Mouse (Mus musculus): ENCODE measurements around the gene Acss3. TPM values are rescaled to one million over a fixed set of nuclear protein-coding genes. Genes with fewer than 3 reads are reported as not detected.

Gene Acss3
- polyA plus RNA-seq, 1 experiment from 2014 or later = 7.0 TPM

DNA sequence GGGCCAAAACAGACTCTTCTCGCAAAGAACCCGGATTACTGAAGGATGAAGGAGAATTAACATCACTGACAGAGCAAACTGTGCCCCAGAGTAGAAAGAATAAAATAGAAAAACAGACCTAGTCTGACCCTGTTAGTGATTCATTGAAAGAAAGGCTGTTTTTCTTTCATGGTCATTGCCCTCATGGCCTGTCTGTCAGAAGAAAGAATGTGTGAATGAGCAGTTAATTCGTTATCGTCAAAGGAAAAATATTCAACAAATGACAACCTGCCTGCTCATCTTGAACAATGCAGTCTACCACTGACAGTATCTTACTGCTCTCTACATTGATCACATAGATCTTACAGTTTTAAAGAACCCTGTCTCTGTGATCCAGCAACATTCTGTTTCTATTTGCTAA is 134.0 kb downstream of the Acss3 start:
- no peak for ATAC-seq (replicated peaks; ENCODE audit: insufficient number of reproducible peaks, low FRiP score, low TSS enrichment, low read depth)
- H3K36me3 ChIP-seq (replicated peaks; ENCODE audit: control insufficient read depth, insufficient read depth, low read depth, low read length) = no peaks in the 10 kb centered on the region
- no peak for DNase-seq (ENCODE audit: low spot score)

DNA sequence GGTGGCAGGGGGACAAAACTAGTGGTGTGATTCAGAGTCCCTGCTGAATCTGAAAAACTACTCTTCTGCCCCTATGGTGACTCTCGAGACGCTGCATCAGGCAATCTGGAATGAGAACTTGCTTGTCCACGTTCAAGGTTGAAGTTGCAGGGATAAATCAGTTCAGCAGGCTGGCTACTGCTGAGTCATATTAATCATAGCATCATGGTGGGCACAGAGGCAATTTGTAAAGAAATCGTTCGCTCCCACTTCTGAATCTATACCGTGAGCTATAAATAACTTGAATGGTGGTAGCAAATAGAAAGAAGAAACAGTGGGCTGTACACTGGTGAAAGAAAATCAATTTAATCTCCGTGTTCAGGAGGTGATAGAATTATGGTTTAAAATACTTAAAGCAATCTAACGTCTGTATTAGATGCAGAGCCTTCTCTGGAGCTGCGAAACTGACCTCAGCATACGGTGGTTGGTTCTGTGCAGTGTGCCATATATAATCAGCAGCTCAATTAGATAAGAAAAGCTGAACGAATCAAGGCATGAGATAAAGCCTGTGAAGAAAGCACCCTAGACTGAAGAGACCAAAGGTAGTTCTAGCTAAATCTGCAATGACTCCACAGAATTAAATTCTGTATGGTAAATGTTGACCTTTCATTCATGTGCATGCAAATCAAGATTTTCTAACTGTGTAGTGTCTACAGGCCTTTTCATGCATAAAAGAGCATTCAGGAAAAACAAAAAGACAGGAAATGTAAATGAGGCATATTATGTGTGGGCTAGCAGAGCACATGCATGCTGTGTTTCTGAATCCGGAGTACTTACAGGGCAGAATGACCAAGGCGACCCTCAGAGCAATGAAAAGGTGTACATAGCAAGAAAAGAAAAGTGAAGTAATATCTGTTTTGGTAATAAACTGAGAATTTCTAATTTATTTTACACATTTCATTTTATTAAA is 148.0 kb downstream of the Acss3 start:
- Histone ChIP-seq H3K4me3 (ENCODE audit: low read depth, low read length) (no peak overlapping the region), H3K27me3 (ENCODE audit: control insufficient read depth, insufficient read depth, low read length) (no peaks in the 10 kb centered on the region), H3K4me2 (ENCODE audit: low read depth, low read length) (no peak overlapping the region), H3K4me1 (ENCODE audit: control insufficient read depth, insufficient read depth, low read length) (no peaks in the 10 kb centered on the region), H3K9ac (replicated peaks; ENCODE audit: low read length) (no peak overlapping the region), H3K27ac (replicated peaks; ENCODE audit: low read depth, low read length) (no peak overlapping the region), H3K36me3 (replicated peaks; ENCODE audit: control insufficient read depth, insufficient read depth, low read depth, low read length) (no peaks in the 10 kb centered on the region), H3K9me3 (replicated peaks; ENCODE audit: control insufficient read depth, low read length) (no peaks in the 10 kb centered on the region)
- WGBS = 81% methylated on average over 13 of the region's 13 CpGs
- DNase-seq (ENCODE audit: low spot score) (no peak), ATAC-seq (replicated peaks; ENCODE audit: insufficient number of reproducible peaks, low FRiP score, low TSS enrichment, low read depth) (no peak)

More for the DNA sequence above, 134.0 kb downstream of the Acss3 start:
- Histone ChIP-seq H3K27ac (replicated peaks; ENCODE audit: low read depth, low read length) (no peak overlapping the region), H3K9me3 (replicated peaks; ENCODE audit: control insufficient read depth, low read length) (no peaks in the 10 kb centered on the region), H3K4me1 (ENCODE audit: control insufficient read depth, insufficient read depth, low read length) (no peaks in the 10 kb centered on the region), H3K9ac (replicated peaks; ENCODE audit: low read length) (no peak overlapping the region), H3K4me2 (ENCODE audit: low read depth, low read length) (no peak overlapping the region), H3K4me3 (ENCODE audit: low read depth, low read length) (no peak overlapping the region), H3K27me3 (ENCODE audit: control insufficient read depth, insufficient read depth, low read length) (no peaks in the 10 kb centered on the region)
- 63% methylated on average over 4 of the region's 4 CpGs for WGBS

- Histone ChIP-seq H3K27ac (replicated peaks; ENCODE audit: low read depth, low read length) (no peak overlapping the region), H3K4me2 (ENCODE audit: low read depth, low read length) (no peak overlapping the region), H3K36me3 (replicated peaks; ENCODE audit: control insufficient read depth, insufficient read depth, low read depth, low read length) (no peaks in the 10 kb centered on the region), H3K4me3 (ENCODE audit: low read depth, low read length) (no peak overlapping the region), H3K9ac (replicated peaks; ENCODE audit: low read length) (no peak overlapping the region), H3K9me3 (replicated peaks; ENCODE audit: control insufficient read depth, low read length) (no peaks in the 10 kb centered on the region), H3K4me1 (ENCODE audit: control insufficient read depth, insufficient read depth, low read length) (no peaks in the 10 kb centered on the region), H3K27me3 (ENCODE audit: control insufficient read depth, insufficient read depth, low read length) (no peaks in the 10 kb centered on the region)
- no peak for DNase-seq (ENCODE audit: low spot score)
- 86% methylated on average over 3 of the region's 3 CpGs for WGBS
- no peak for ATAC-seq (replicated peaks; ENCODE audit: insufficient number of reproducible peaks, low FRiP score, low TSS enrichment, low read depth)
Measured at GRCm38 (mm10) chr10:106959026-106959425, 164.4 kb downstream of the Acss3 start.

- Histone ChIP-seq H3K9me3 (replicated peaks; ENCODE audit: control insufficient read depth, low read length) (no peaks in the 10 kb centered on the region), H3K9ac (replicated peaks; ENCODE audit: low read length) (no peak overlapping the region), H3K4me3 (ENCODE audit: low read depth, low read length) (no peak overlapping the region), H3K27ac (replicated peaks; ENCODE audit: low read depth, low read length) (no peak overlapping the region), H3K36me3 (replicated peaks; ENCODE audit: control insufficient read depth, insufficient read depth, low read depth, low read length) (no peaks in the 10 kb centered on the region), H3K4me1 (ENCODE audit: control insufficient read depth, insufficient read depth, low read length) (no peaks in the 10 kb centered on the region), H3K4me2 (ENCODE audit: low read depth, low read length) (no peak overlapping the region), H3K27me3 (ENCODE audit: control insufficient read depth, insufficient read depth, low read length) (no peaks in the 10 kb centered on the region)
- ATAC-seq (replicated peaks; ENCODE audit: insufficient number of reproducible peaks, low FRiP score, low TSS enrichment, low read depth) (no peak), DNase-seq (ENCODE audit: low spot score) (no peak)
- 75% methylated on average over 5 of the region's 5 CpGs for WGBS
Measured at GRCm38 (mm10) chr10:106941380-106941779, 182.1 kb downstream of the Acss3 start.

DNA sequence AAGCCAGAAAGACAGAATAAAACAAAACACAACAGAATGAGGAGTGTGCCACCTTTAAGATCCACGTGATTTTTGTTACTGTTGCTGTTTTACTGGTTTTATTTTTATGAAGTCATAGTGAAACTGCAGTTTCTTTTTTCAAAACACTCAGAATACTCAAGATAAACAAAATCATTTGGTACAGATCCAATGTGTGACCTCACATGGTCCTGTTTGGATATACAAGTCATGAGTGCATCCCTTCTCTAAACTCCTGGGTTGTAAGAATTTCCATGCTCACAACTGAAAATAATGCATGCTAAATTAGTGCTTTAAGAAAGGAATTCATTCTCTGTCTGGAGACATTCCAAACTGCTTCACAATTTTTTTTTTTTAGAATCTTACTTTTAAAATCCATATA is 184.0 kb downstream of the Acss3 start:
- Histone ChIP-seq H3K4me2 (ENCODE audit: low read depth, low read length) (no peak overlapping the region), H3K36me3 (replicated peaks; ENCODE audit: control insufficient read depth, insufficient read depth, low read depth, low read length) (no peaks in the 10 kb centered on the region), H3K9ac (replicated peaks; ENCODE audit: low read length) (no peak overlapping the region), H3K9me3 (replicated peaks; ENCODE audit: control insufficient read depth, low read length) (no peaks in the 10 kb centered on the region), H3K4me1 (ENCODE audit: control insufficient read depth, insufficient read depth, low read length) (no peaks in the 10 kb centered on the region), H3K27ac (replicated peaks; ENCODE audit: low read depth, low read length) (no peak overlapping the region), H3K27me3 (ENCODE audit: control insufficient read depth, insufficient read depth, low read length) (no peaks in the 10 kb centered on the region), H3K4me3 (ENCODE audit: low read depth, low read length) (no peak overlapping the region)
- DNase-seq (ENCODE audit: low spot score) (no peak), ATAC-seq (replicated peaks; ENCODE audit: insufficient number of reproducible peaks, low FRiP score, low TSS enrichment, low read depth) (no peak)
- 74% methylated on average over 1 of the region's 1 CpGs for WGBS

GRCm38 (mm10) chr10:106938851-106939250 is 184.6 kb downstream of the Acss3 start:
- no peaks in the 10 kb centered on the region for H3K27me3 ChIP-seq (ENCODE audit: control insufficient read depth, insufficient read depth, low read length)
- ATAC-seq (replicated peaks; ENCODE audit: insufficient number of reproducible peaks, low FRiP score, low TSS enrichment, low read depth) (no peak), DNase-seq (ENCODE audit: low spot score) (no peak)
- H3K9ac ChIP-seq (replicated peaks; ENCODE audit: low read length) = no peak overlapping the region
- H3K4me3 ChIP-seq (ENCODE audit: low read depth, low read length) = no peak overlapping the region
- H3K9me3 ChIP-seq (replicated peaks; ENCODE audit: control insufficient read depth, low read length) = no peaks in the 10 kb centered on the region
- no peak overlapping the region for H3K4me2 ChIP-seq (ENCODE audit: low read depth, low read length)
- 86% methylated on average over 3 of the region's 3 CpGs for WGBS
- no peaks in the 10 kb centered on the region for H3K4me1 ChIP-seq (ENCODE audit: control insufficient read depth, insufficient read depth, low read length)
- no peaks in the 10 kb centered on the region for H3K36me3 ChIP-seq (replicated peaks; ENCODE audit: control insufficient read depth, insufficient read depth, low read depth, low read length)
- no peak overlapping the region for H3K27ac ChIP-seq (replicated peaks; ENCODE audit: low read depth, low read length)

DNA sequence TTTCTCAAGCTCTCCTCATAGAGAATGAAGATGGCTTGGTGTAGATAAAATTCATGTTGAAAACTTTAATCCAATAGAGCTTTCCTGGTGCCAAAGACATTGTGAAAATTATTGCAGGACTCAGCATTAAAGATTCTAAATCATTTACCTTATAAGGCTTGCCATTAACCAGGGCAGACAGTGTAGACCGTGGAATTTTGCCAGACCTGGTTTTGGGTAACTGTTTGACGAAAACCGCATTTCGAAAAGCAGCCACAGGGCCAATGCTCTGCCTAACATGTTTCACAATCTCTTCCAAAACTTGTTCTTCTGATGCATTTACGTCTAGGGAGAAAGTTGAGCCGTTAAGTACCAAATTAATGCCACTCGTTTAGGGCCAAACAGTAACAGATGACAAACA is 186.5 kb downstream of the Acss3 start:
- no peak overlapping the region for H3K4me3 ChIP-seq (ENCODE audit: low read depth, low read length)
- H3K4me2 ChIP-seq (ENCODE audit: low read depth, low read length) = no peak overlapping the region
- 91% methylated on average over 7 of the region's 7 CpGs for WGBS
- DNase-seq (ENCODE audit: low spot score) (no peak), ATAC-seq (replicated peaks; ENCODE audit: insufficient number of reproducible peaks, low FRiP score, low TSS enrichment, low read depth) (no peak)
- H3K9ac ChIP-seq (replicated peaks; ENCODE audit: low read length) = no peak overlapping the region
- no peaks in the 10 kb centered on the region for H3K9me3 ChIP-seq (replicated peaks; ENCODE audit: control insufficient read depth, low read length)
- no peaks in the 10 kb centered on the region for H3K27me3 ChIP-seq (ENCODE audit: control insufficient read depth, insufficient read depth, low read length)
- no peaks in the 10 kb centered on the region for H3K36me3 ChIP-seq (replicated peaks; ENCODE audit: control insufficient read depth, insufficient read depth, low read depth, low read length)
- no peak overlapping the region for H3K27ac ChIP-seq (replicated peaks; ENCODE audit: low read depth, low read length)
- no peaks in the 10 kb centered on the region for H3K4me1 ChIP-seq (ENCODE audit: control insufficient read depth, insufficient read depth, low read length)

DNA sequence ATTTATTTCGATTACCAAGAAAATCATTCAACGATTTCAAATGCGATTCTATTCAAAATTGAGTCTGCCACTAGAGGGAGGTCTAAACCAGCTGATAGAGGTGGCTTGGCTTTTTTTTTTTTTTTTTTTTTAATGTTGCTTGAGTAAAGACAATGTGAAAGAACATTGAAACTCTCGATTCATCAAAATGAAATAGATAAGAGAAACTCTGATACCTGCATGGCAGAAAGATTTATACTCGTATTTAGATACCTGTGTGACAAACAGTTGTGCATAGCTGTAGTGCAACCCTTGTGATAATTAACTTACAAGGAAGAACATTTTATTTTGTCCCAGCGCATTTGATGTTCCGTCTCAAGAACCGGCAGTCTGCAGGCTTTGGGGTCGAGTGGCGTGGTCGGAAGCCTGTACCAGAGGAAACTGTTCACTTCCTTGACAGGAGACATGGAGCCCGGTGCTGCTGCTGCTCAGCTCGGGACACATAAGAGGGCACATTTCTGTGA is 190.8 kb downstream of the Acss3 start:
- H3K27ac ChIP-seq (replicated peaks; ENCODE audit: low read depth, low read length) = no peak overlapping the region
- H3K27me3 ChIP-seq (ENCODE audit: control insufficient read depth, insufficient read depth, low read length) = no peaks in the 10 kb centered on the region
- H3K4me1 ChIP-seq (ENCODE audit: control insufficient read depth, insufficient read depth, low read length) = no peaks in the 10 kb centered on the region
- H3K9me3 ChIP-seq (replicated peaks; ENCODE audit: control insufficient read depth, low read length) = no peaks in the 10 kb centered on the region
- H3K9ac ChIP-seq (replicated peaks; ENCODE audit: low read length) = peak overlapping the region; percentile 28; the same call in 1 of the 2 replicates
- DNase-seq (ENCODE audit: low spot score) = peak; percentile 72
- H3K4me2 ChIP-seq (ENCODE audit: low read depth, low read length) = peak overlapping the region; percentile 19; the same call in 1 of the 2 replicates
- H3K4me3 ChIP-seq (ENCODE audit: low read depth, low read length) = peak overlapping the region; percentile 15; the same call in 1 of the 2 replicates
- 37% methylated on average over 13 of the region's 13 CpGs for WGBS
- ATAC-seq (replicated peaks; ENCODE audit: insufficient number of reproducible peaks, low FRiP score, low TSS enrichment, low read depth) = peak; percentile 59; the same call in 1 of the 2 replicates
- no peaks in the 10 kb centered on the region for H3K36me3 ChIP-seq (replicated peaks; ENCODE audit: control insufficient read depth, insufficient read depth, low read depth, low read length)

Measured in embryonic facial prominence, embryonic 11.5 days (tissue).